Mouse (Mus musculus): ENCODE data around the gene Ccnd3.

DNA sequence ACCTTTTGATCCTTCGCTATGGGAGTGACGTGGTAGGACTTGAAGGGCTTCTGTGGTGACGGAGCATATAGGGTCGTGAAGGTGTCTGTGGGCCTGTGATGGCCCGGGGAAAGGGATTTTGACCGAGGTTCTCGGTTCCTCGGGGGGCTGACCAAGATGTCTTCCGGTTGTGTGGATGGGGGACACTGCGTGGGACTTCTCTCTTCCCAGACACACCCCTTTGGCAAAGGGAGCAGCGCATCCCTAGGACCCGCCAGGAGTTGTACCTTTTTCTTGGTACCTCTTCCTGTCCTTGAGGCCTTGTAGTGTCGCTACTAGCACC, 106.8 kb downstream of the Ccnd3 start:
- TF ChIP-seq POLR2A (IDR thresholded peaks at IDR 0.05; ENCODE audit: borderline replicate concordance, low read depth, low read length) (0 out of 2 replicates have a peak, but pooled peaks have one; percentile 31), CTCF (IDR thresholded peaks at IDR 0.05; ENCODE audit: low read depth, low read length) (no peak)
